Mouse (Mus musculus) heart, postnatal 25 days (tissue): ENCODE measurements around the gene Sptan1. TPM values are rescaled to one million over a fixed set of nuclear protein-coding genes. Genes with fewer than 3 reads are reported as not detected.

Experiments
- DNase-seq: peaks from one replicate; pipeline ENCODE4 v3.0.0; 2022; ENCODE audit warnings: low spot score
- intact Hi-C: fragments of 180-260 bp; cut with DNase I; formaldehyde crosslinking; loops from one replicate; pipeline ENCODE4 v1.15.1; 2025
- total RNA-seq, 2 experiments: library from RNA; stranded (reverse); gene quantifications; 2 replicates each; pipeline ENCODE4 v1.2.3; 2021

Gene Sptan1
- total RNA-seq, 2 experiments from 2014 or later = 208 to 216 TPM

DNA sequence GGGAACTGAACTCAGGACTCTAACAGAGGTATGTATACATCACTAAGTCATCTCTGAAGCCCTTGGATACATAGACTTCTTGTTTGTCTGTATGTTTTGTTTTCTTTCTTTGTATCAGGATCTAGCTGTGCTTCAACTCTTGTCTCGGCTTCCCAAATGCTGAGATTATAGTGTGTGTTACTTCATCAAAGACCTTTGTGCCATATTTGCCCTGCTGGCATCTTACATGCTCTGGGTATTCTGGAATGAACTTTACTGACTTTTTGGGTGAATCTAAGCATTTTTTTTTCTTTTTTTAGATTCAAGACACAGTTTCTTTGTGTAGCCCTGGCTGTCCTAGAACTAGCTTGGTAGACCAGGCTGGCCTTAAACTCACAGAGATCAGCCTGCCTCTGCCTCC lies 15.3 kb downstream of the Sptan1 start:
- no peak for DNase-seq
- intact Hi-C loops = loop anchor here (2.0 kb wide), 1 partner anchor 14 kb away; no protein-coding TSS in a partner anchor

DNA sequence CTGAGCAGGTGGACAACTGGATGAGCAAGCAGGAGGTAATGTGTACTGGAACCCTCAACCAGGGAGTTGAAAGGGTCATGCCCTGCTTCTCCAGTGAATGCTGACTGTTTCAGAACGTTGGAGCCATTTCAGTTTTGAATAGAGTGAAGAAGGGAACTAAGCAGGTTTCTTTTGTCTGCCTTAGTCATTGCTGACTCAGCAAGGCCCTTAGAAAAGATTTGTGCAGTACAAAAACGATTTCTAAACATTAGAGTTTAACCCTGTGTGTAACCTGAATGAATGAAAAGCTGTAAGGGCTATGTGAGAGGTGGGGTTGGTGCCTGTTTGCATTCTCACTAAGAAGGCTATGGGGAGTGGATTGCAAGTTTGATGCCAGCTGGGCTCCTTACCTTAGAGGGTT lies 26.6 kb downstream of the Sptan1 start:
- intact Hi-C loops = no loop called here

GRCm38 (mm10) chr2:30009101-30009500 lies 43.7 kb downstream of the Sptan1 start:
- intact Hi-C loops = no loop called here

More for the DNA sequence above, 26.6 kb downstream of the Sptan1 start:
- no peak for DNase-seq

GRCm38 (mm10) chr2:30010840-30011281 lies 45.5 kb downstream of the Sptan1 start:
- intact Hi-C loops = loop anchor here (2.0 kb wide), 1 partner anchor 16 kb away; no protein-coding TSS in a partner anchor
- DNase-seq = peak; percentile 10

More at GRCm38 (mm10) chr2:30009101-30009500, 43.7 kb downstream of the Sptan1 start:
- no peak for DNase-seq

DNA sequence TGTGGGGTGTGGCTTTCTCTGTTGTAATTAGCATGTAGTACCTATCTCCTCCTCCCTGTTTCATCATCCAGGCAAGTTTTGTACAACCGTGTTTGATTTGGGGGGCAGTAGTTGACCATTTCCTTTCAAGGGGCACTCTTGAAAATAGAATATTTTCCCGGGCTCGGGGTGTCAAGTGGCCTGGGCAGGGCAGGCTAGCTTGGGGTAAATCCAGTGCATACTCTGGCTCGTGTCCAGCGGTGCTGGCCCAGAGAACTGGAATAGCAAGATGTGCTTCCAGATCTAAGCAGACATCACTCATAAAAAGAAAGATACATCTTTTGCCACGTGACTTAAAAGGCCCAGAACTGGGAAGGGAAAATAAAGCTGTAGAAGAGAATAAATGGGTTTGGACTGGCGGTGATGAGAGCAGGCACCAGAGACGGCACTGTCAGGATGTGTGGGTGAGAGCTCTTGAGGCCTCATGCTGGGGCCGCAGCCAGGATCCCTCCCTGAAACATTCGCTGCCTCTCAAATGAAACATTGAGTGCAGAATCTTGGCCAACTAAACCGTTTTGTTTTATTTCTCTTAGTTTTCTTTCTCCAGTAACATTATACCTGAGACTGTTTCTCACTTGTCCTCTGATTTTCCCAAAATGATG lies 49.1 kb downstream of the Sptan1 start:
- DNase-seq = no peak

GRCm38 (mm10) chr2:30025454-30025853 lies 60.1 kb downstream of the Sptan1 start:
- DNase-seq = no peak
- intact Hi-C loops = no loop called here

More for the DNA sequence above, 49.1 kb downstream of the Sptan1 start:
- intact Hi-C loops = no loop called here

DNA sequence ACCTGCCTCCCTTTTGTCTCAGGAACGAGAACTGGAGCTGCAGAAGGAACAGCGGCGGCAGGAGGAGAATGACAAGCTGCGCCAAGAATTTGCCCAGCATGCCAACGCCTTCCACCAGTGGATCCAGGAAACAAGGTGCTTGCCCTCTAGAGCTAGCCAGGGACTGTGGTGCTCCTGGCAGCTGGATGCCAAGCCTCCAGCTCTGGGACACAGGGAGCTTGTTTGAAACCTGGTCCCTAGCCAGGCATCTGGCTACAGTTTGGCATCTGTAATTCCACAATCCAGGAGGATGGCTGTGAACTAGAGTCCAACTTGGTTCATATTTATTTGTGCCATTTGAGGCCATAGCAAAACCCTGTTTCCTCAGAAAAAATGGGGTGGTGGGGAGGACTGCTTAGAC lies 61.6 kb downstream of the Sptan1 start:
- intact Hi-C loops = loop anchor here (2.0 kb wide), 1 partner anchor 16 kb away; no protein-coding TSS in a partner anchor
- DNase-seq = no peak

DNA sequence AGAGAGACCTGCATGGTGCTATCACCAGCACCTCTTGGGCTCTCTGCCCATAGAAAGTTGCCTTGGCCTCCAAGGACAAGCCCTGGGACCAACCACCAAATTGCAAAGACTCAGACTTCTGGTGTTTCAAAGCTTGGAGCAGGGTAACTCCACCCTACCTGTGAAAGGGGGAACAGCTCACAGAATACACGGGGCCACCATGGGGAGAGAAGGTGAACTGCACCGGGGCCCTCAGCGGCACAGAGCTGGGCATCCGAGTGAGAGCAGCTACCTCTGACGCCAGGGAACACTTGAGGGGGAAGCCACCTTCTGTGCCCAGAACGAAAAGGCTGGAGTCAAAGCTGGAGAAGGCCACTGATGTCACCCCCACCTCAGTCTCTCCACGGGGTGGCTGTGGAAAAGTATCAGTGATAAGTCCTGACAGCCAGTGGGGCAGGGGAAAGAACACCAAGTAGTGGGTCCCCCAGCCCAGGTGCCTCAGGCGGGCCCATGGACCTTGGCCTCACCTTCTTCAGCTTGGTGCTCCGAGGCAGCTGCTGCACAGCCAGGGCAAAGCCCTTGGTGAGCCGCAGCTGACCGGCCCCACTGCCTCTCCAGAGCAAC lies 67.0 kb downstream of the Sptan1 start:
- intact Hi-C loops = no loop called here
- DNase-seq = no peak

GRCm38 (mm10) chr2:30032957-30033356 lies 67.6 kb downstream of the Sptan1 start:
- intact Hi-C loops = no loop called here
- DNase-seq = no peak

DNA sequence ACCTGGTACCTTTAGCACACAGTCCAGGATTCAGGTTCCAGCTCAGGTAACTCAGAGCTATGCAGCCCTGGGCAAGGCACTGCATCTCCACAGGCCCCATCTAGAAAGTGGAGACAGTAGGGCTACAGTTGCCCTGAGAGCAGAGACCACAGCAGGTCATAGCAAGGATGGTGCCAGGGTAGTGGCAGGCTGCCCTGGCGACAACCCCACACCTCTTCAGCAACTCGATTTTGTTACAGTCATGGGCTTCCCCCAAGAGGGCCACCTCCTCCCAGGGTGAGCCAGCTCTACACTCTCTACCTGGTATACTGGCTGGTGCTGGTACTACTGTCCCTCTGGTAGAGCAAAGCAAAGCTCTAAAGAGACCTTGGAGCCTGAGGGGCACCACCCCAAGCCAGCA lies 72.4 kb downstream of the Sptan1 start:
- intact Hi-C loops = no loop called here
- no peak for DNase-seq

GRCm38 (mm10) chr2:30038370-30038769 lies 73.0 kb downstream of the Sptan1 start:
- DNase-seq = no peak
- intact Hi-C loops = no loop called here

DNA sequence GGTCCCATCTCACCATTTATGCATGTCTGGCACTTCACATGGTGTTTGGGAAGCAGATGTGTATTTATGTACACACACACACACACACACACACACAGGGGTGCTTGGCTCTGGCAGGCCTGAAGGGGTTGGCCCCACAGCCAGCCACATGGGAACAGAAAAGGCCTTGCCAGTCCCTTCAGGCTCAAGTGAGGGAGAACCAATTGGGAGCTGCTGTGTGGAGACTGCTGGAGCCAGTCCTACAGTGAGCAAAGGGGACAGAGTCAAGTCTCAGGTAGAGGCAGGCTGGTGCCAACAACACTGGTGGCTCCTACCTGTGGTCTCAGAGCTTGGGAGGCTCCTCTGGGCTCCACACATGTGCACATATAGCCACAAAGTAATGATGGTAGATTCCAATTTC lies 74.3 kb downstream of the Sptan1 start:
- intact Hi-C loops = loop anchor here (1.0 to 10.0 kb wide), 3 partner anchors 38 to 125 kb away; partner anchors contain the start of gene Pkn3
- no peak for DNase-seq

GRCm38 (mm10) chr2:30042445-30042844 lies 77.1 kb downstream of the Sptan1 start:
- DNase-seq = no peak
- intact Hi-C loops = loop anchor here (5.0 to 10.0 kb wide), 2 partner anchors 35 to 122 kb away; partner anchors contain the start of gene Pkn3

DNA sequence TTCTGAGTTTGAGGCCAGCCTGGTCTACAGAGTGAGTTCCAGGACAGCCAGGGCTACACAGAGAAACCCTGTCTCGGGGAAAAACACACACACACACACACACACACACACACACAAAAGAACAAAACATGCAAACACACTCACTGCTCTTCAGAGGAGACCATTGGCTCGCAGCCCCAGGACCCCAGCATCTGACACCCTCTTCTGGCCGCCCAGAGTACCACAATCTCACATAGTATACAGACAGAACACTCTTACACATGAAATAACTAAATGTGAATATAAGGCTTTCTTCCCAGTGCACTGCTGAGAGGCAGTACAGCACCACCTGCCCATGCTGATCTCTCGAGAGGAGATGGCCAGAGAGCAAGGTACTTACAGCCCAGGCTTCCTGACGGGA lies 79.2 kb downstream of the Sptan1 start:
- DNase-seq = no peak
- intact Hi-C loops = loop anchor here (5.0 to 10.0 kb wide), 2 partner anchors 33 to 120 kb away; partner anchors contain the start of gene Pkn3

- intact Hi-C loops = loop anchor here (10.0 kb wide), 1 partner anchor 118 kb away; no protein-coding TSS in a partner anchor
- no peak for DNase-seq
Observed at GRCm38 (mm10) chr2:30047127-30047526, 81.8 kb downstream of the Sptan1 start.

DNA sequence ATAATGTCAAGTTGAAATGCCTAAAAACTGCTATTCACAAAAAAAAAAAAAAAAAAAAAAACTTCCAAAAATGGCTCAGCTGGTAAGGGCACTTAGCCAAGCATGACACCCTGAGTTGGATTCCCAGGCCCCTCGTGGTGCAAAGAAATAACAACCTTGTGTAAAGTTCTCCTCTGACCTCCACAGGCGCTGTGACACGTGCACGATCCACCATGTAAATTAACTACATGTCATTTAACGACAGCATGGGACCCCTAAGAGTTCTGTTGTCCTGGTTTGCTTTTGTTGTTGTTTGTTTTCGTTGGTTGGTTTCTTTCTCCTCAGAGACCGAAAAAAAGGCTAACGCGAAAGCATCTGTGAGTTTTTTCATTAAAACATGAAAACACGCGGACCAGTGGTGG lies 82.7 kb downstream of the Sptan1 start:
- intact Hi-C loops = loop anchor here (10.0 kb wide), 1 partner anchor 117 kb away; no protein-coding TSS in a partner anchor
- DNase-seq = no peak

DNA sequence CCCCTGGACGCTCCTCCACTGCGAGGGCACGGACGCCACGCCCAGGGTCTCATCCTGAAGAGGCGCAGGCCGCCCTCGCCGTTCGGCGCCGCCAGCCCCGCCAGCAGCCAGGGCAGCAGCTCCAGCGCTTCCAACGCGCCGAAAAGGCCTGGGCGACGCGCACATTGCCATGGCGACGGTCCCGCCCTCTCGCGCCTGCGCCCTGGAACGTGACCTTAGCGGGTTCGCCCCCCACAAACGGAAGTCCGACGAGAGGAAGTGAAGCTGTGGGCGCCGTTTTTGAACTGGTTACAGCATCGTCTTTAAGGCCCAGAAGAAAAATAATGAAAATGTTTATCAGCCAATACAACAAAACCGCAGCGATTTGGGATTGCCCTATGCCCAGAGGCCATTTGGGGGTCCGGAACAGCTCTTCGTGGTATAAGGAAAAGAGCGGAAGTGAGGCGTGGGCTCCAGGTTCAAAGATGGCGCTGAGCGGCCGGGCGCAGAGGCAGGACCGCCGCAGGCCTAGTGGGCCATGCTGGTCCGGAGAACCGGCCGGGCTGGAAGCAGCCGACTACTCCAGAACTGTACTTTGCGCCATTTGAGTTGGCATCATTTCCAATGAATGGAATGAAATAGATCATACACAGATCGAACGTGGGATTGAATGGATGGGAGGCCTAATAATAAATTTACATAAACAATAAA lies 83.5 kb downstream of the Sptan1 start, which contains the start of gene Wdr34:
Gene Wdr34 (minus strand): TSS at position 183 of the 690 bp plus-strand sequence.
- intact Hi-C loops = loop anchor here (10.0 kb wide), 1 partner anchor 116 kb away; no protein-coding TSS in a partner anchor
- peak; percentile 94 for DNase-seq

DNA sequence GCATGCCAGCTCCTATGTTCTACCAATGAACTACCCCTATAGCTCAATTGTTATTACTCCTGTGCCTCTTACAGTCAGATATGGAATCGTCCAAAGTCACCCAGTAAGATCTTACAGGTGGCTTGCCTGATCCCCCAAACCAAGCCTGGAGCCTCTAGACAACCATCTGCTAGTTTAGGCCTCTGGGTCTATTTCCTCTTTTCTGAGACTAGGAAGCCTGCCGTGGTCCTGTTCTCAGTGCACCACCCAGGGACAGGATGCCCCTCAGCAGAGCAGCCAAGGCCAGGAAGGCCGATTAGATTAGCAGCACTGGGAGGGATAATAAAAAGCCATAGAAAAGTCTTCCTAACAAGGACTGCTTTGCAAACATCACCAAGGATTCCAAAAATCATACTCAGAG lies 84.5 kb downstream of the Sptan1 start:
- intact Hi-C loops = loop anchor here (10.0 kb wide), 1 partner anchor 115 kb away; no protein-coding TSS in a partner anchor
- DNase-seq = no peak

- no peak for DNase-seq
- intact Hi-C loops = no loop called here
Observed at GRCm38 (mm10) chr2:30051992-30052761, 86.8 kb downstream of the Sptan1 start.
